29 mouse cellular contexts compared by ENCODE assay signal in genomic region chr3:144545152-144545551, GRCm38 (mm10). TPM values are rescaled to one million over a fixed set of nuclear protein-coding genes. Genes with fewer than 3 reads are reported as not detected.
DNase-seq lines count a peak whose midpoint lies in the region; ATAC-seq and TF ChIP-seq lines count a peak whose summit lies in the region.
"Had no signal": no experiment of that assay in that cellular context is flagged by ENCODE, and none has a peak within 500 bp of the region (broad histone marks: within the 10 kb centered on the region; RNA-seq: fewer than 3 reads in every experiment).

No protein-coding gene starts in this region.

- H3K4me3 ChIP-seq in forebrain, embryonic 12.5 days (replicated peaks) = no peak overlapping the region
- H3K4me3 ChIP-seq in forebrain, embryonic 11.5 days (ENCODE audit: low read depth, low read length) = no peak overlapping the region
- no peak overlapping the region for H3K4me3 ChIP-seq in forebrain, embryonic 15.5 days
- H3K4me3 ChIP-seq: embryonic facial prominence, embryonic 10.5 days; embryonic facial prominence, embryonic 13.5 days; erythroblast, embryonic 14.5 days; hindbrain, embryonic 10.5 days; hindbrain, embryonic 13.5 days had no signal

- H3K27ac ChIP-seq in forebrain, embryonic 12.5 days = peak overlapping the region; percentile 63
- H3K27ac ChIP-seq in forebrain, embryonic 11.5 days (ENCODE audit: low read depth, low read length) = no peak overlapping the region
- 0 out of 2 replicates have a peak overlapping the region, but pooled peaks have one; percentile 59 for H3K27ac ChIP-seq in forebrain, embryonic 15.5 days (replicated peaks)
- H3K27ac ChIP-seq: embryonic facial prominence, embryonic 10.5 days; embryonic facial prominence, embryonic 13.5 days; hindbrain, embryonic 10.5 days; hindbrain, embryonic 13.5 days had no signal

- intact Hi-C loops in heart, postnatal 10 days (cut with DNase I) = no loop called here

- no peak for TF ChIP-seq CTCF in brain, embryonic 14.5 days (IDR thresholded peaks at IDR 0.05; ENCODE audit: borderline replicate concordance, extremely low read depth, insufficient read depth, insufficient read length)

- no peak overlapping the region for H3K9ac ChIP-seq in forebrain, embryonic 12.5 days
- H3K9ac ChIP-seq in forebrain, embryonic 11.5 days (ENCODE audit: low read length) = no peak overlapping the region
- H3K9ac ChIP-seq in forebrain, embryonic 15.5 days (replicated peaks) = no peak overlapping the region
- H3K9ac ChIP-seq: embryonic facial prominence, embryonic 13.5 days; hindbrain, embryonic 13.5 days had no signal

- WGBS in forebrain, embryonic 12.5 days = 79% methylated on average over 7 of the region's 7 CpGs
- 87% methylated on average over 7 of the region's 7 CpGs for WGBS in forebrain, embryonic 11.5 days
- 50% methylated on average over 7 of the region's 7 CpGs for WGBS in forebrain, embryonic 15.5 days

- DNase-seq in forebrain, embryonic 11.5 days (ENCODE audit: low spot score) = no peak
- DNase-seq in heart, adult 11 months = peak; percentile 68
- DNase-seq in heart, postnatal 10 days = no peak
- DNase-seq in brain, embryonic 14.5 days (ENCODE audit: low read depth) = peak; percentile 52
- no peak for DNase-seq in cerebellum, postnatal 36 days
- DNase-seq: adrenal gland, postnatal 10 days; adrenal gland, postnatal 36 days; B cell, adult 2 months; cerebellum, adult 11 months; cerebellum, adult 9-11 months; cerebellum, postnatal 25 days; embryo, embryonic 11 days; gastrocnemius, postnatal 10 days; gastrocnemius, postnatal 36 days; heart, postnatal 36 days; kidney, adult 2 months had no signal

- peaks cover 34% of the 10 kb centered on the region for H3K4me1 ChIP-seq in forebrain, embryonic 12.5 days
- H3K4me1 ChIP-seq in forebrain, embryonic 11.5 days (replicated peaks; ENCODE audit: control insufficient read depth, insufficient read depth, low read length) = peaks cover 2% of the 10 kb centered on the region; the same call in 1 of the 2 replicates
- peaks cover 32% of the 10 kb centered on the region for H3K4me1 ChIP-seq in forebrain, embryonic 15.5 days

- no peaks in the 10 kb centered on the region for H3K36me3 ChIP-seq in forebrain, embryonic 12.5 days (replicated peaks)
- H3K36me3 ChIP-seq in forebrain, embryonic 11.5 days (ENCODE audit: control insufficient read depth, insufficient read depth, low read length) = no peaks in the 10 kb centered on the region
- H3K36me3 ChIP-seq in forebrain, embryonic 15.5 days = no peaks in the 10 kb centered on the region
- H3K36me3 ChIP-seq: embryonic facial prominence, embryonic 10.5 days; embryonic facial prominence, embryonic 13.5 days; hindbrain, embryonic 10.5 days; hindbrain, embryonic 13.5 days had no signal

- peak; percentile 67; the same call in 1 of the 2 replicates for ATAC-seq in forebrain, embryonic 12.5 days (ENCODE audit: low FRiP score)
- no peak; the same call in 1 of the 2 replicates for ATAC-seq in forebrain, embryonic 11.5 days (replicated peaks; ENCODE audit: low FRiP score)
- ATAC-seq in forebrain, embryonic 15.5 days (replicated peaks) = no peak
- ATAC-seq: hindbrain, embryonic 16.5 days; intestine, postnatal 0 days; Patski had no signal

- no peak for TF ChIP-seq POLR2A in brain, embryonic 14.5 days (IDR thresholded peaks at IDR 0.05; ENCODE audit: borderline replicate concordance, extremely low read depth, insufficient read depth, insufficient read length, poor library complexity, severe bottlenecking)

- H3K9me3 ChIP-seq in forebrain, embryonic 12.5 days = no peaks in the 10 kb centered on the region
- H3K9me3 ChIP-seq in forebrain, embryonic 11.5 days (ENCODE audit: control insufficient read depth, low read length) = no peaks in the 10 kb centered on the region
- no peaks in the 10 kb centered on the region for H3K9me3 ChIP-seq in forebrain, embryonic 15.5 days
- H3K9me3 ChIP-seq: embryonic facial prominence, embryonic 10.5 days; embryonic facial prominence, embryonic 13.5 days; G1E; hindbrain, embryonic 10.5 days; hindbrain, embryonic 13.5 days had no signal

- no peaks in the 10 kb centered on the region for H3K27me3 ChIP-seq in forebrain, embryonic 12.5 days
- H3K27me3 ChIP-seq in forebrain, embryonic 11.5 days (ENCODE audit: control insufficient read depth, insufficient read depth, low read length) = no peaks in the 10 kb centered on the region
- no peaks in the 10 kb centered on the region for H3K27me3 ChIP-seq in forebrain, embryonic 15.5 days
- H3K27me3 ChIP-seq: CH12.LX; embryonic facial prominence, embryonic 13.5 days; hindbrain, embryonic 13.5 days; Patski had no signal

- 0 out of 2 replicates have a peak overlapping the region, but pooled peaks have one; percentile 15 for H3K4me2 ChIP-seq in forebrain, embryonic 12.5 days
- H3K4me2 ChIP-seq in forebrain, embryonic 11.5 days (ENCODE audit: low read depth, low read length, severe bottlenecking) = no peak overlapping the region
- H3K4me2 ChIP-seq in forebrain, embryonic 15.5 days (replicated peaks) = no peak overlapping the region
- H3K4me2 ChIP-seq: embryonic facial prominence, embryonic 13.5 days; heart, embryonic 11.5 days; hindbrain, embryonic 13.5 days had no signal

RNA-seq across cellular contexts. Expression of gene Hs2st1, which starts 24.8 kb away (rescaled TPM):
- polyA plus RNA-seq in forebrain, embryonic 12.5 days (2016; fragmentation: Nextera tagmentation; extraction: Ambion mirVana) = 35.7 and 39.1 TPM in 2 replicates
- polyA plus RNA-seq in forebrain, embryonic 11.5 days (2014; fragmentation: Nextera tagmentation; extraction: Ambion mirVana) = 25.3 and 26.8 TPM in 2 replicates
- 10 to 100 TPM; 17.0 to 19.7 TPM for total RNA-seq in heart, postnatal 10 days (2021)
- polyA plus RNA-seq in brain, embryonic 14.5 days (2012; rRNA removed) = 27.3 and 30.9 TPM in 2 replicates
- polyA plus RNA-seq in forebrain, embryonic 15.5 days (2015; fragmentation: Nextera tagmentation; extraction: Ambion mirVana) = 19.7 and 21.5 TPM in 2 replicates

RNA-seq across cellular contexts. Expression of gene Selenof, which starts 25.0 kb away (rescaled TPM):
- polyA plus RNA-seq in forebrain, embryonic 12.5 days (2016; fragmentation: Nextera tagmentation; extraction: Ambion mirVana) = 467 and 480 TPM in 2 replicates
- 385 and 409 TPM in 2 replicates for polyA plus RNA-seq in forebrain, embryonic 11.5 days (2014; fragmentation: Nextera tagmentation; extraction: Ambion mirVana)
- 100 to 1,000 TPM; 208 to 218 TPM for total RNA-seq in heart, postnatal 10 days (2021)
- polyA plus RNA-seq in brain, embryonic 14.5 days (2012; rRNA removed) = 254 and 296 TPM in 2 replicates
- polyA plus RNA-seq in forebrain, embryonic 15.5 days (2015; fragmentation: Nextera tagmentation; extraction: Ambion mirVana) = 528 and 529 TPM in 2 replicates

Comparison
In these comparisons a context has a peak if more than half of its experiments do, and no peak if none do; other contexts are left out.
1. DNase-seq: peak in heart, adult 11 months (single experiment) and brain, embryonic 14.5 days (single experiment); none in forebrain, embryonic 11.5 days (single experiment), heart, postnatal 10 days (0 of 2) and cerebellum, postnatal 36 days (0 of 2).